Mouse (Mus musculus): ENCODE data around the gene Slc6a19. TPM values are rescaled to one million over a fixed set of nuclear protein-coding genes. Genes with fewer than 3 reads are reported as not detected.
A peak's percentile ranks its signal among the peaks of the same experiment; 100 is the strongest.

Gene Slc6a19
- polyA plus RNA-seq, 1 experiment, result 934 TPM

DNA sequence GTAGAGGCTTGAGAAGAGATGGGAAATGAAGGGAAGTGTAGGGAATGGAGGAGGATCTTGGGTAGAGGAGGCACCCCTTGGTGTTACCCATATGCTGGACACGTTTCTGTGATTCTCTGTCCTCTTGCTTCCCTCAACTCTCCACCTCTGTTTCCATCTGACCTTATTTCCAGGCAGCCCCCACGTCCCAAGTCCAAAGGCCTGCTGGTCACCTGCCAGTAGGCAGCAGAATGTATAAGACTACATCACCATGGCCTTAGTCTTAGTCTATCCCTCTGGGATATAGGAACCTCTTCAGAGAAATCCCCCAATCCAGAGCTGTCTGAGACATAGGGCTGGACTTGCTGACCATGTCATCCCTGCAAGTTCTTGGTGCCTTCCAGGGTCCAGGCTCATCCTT lies 25.4 kb downstream of the Slc6a19 start:
- no peaks in the 10 kb centered on the region for H3K27me3 ChIP-seq (ENCODE audit: control insufficient read depth, insufficient read depth, low read length)
- TF ChIP-seq CTCF (IDR thresholded peaks at IDR 0.05; ENCODE audit: extremely low read depth, insufficient read length, insufficient replicate concordance, low read depth, low read length), result no peak
- no peak for TF ChIP-seq POLR2A (IDR thresholded peaks at IDR 0.05; ENCODE audit: low read depth, low read length)
- no peak overlapping the region for H3K27ac ChIP-seq (ENCODE audit: insufficient read depth, low read depth, low read length)
- no peak overlapping the region for H3K4me3 ChIP-seq (ENCODE audit: low read depth, low read length)
- peaks cover 6% of the 10 kb centered on the region; the same call in 1 of the 2 replicates for H3K4me1 ChIP-seq (ENCODE audit: control insufficient read depth, insufficient read depth, insufficient read length, low read length)
- 80% methylated on average over 2 of the region's 2 CpGs for WGBS
- peaks cover 33% of the 10 kb centered on the region for H3K36me3 ChIP-seq (ENCODE audit: control insufficient read depth, insufficient read depth, low read length)

DNA sequence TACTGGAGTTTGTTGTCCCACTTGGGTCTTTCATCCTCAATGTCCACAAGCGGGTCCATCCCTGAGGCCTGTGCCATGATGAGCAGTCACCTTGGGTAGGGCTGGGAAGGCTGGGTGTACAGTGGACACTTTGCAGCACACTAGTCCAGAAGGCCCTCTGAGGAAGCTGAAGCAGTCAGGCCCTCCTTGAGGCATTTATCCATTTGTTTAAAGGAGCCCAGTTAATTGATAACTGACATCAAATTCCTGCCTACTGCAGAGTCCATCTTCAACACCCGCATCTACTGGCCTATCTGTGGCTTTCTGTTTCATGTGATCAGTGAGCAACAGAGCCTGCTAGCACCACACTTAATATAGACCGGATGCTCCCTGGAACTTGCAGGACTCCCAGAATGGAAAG lies 26.8 kb downstream of the Slc6a19 start, which contains the start of gene Slc6a18:
Slc6a18 (minus strand) TSS at position 171 of the 400 bp plus-strand sequence.
- Histone ChIP-seq H3K27ac (ENCODE audit: insufficient read depth, low read depth, low read length) (no peak within 1 kb of the TSS), H3K36me3 (ENCODE audit: control insufficient read depth, insufficient read depth, low read length) (peaks cover 20% of the 10 kb centered on the region), H3K27me3 (ENCODE audit: control insufficient read depth, insufficient read depth, low read length) (no peaks in the 10 kb centered on the region), H3K4me3 (ENCODE audit: low read depth, low read length) (no peak within 1 kb of the TSS), H3K4me1 (ENCODE audit: control insufficient read depth, insufficient read depth, insufficient read length, low read length) (peaks cover 6% of the 10 kb centered on the region; the same call in 1 of the 2 replicates)
- TF ChIP-seq POLR2A (IDR thresholded peaks at IDR 0.05; ENCODE audit: low read depth, low read length), result no peak
- TF ChIP-seq CTCF (IDR thresholded peaks at IDR 0.05; ENCODE audit: extremely low read depth, insufficient read length, insufficient replicate concordance, low read depth, low read length), result no peak
- whole genome bisulfite sequencing, result 79% methylated on average over 3 of the region's 3 CpGs

DNA sequence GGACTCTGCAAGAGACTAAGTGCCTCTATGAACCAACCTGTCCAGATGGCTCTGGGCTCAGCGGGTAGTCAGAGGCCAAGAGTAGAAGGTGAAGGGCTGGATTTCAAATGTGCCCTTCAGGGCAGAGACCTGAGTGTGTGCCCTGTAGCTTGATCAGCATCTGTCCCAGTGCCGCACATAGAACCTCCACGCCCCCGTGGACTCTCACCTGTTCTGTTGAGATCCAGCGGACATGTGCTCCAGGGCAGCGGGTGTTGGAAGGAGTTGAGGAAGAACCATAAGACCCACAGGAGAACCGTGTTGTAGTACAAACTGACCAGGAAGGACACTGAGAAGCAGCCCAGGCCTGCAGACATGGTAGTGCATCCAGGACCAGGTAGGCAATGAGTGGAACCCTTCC lies 29.5 kb downstream of the Slc6a19 start:
- H3K4me1 ChIP-seq (ENCODE audit: control insufficient read depth, insufficient read depth, insufficient read length, low read length), result peaks cover under 1% of the 10 kb centered on the region; the same call in 1 of the 2 replicates
- 69% methylated on average over 7 of the region's 7 CpGs for WGBS
- 0 out of 2 replicates have a peak, but pooled peaks cover under 1% of the 10 kb centered on the region for H3K36me3 ChIP-seq (ENCODE audit: control insufficient read depth, insufficient read depth, low read length)
- no peak overlapping the region for H3K4me3 ChIP-seq (ENCODE audit: low read depth, low read length)
- TF ChIP-seq POLR2A (IDR thresholded peaks at IDR 0.05; ENCODE audit: low read depth, low read length), result no peak
- TF ChIP-seq CTCF (IDR thresholded peaks at IDR 0.05; ENCODE audit: extremely low read depth, insufficient read length, insufficient replicate concordance, low read depth, low read length), result no peak
- H3K27me3 ChIP-seq (ENCODE audit: control insufficient read depth, insufficient read depth, low read length), result no peaks in the 10 kb centered on the region
- no peak overlapping the region for H3K27ac ChIP-seq (ENCODE audit: insufficient read depth, low read depth, low read length)

DNA sequence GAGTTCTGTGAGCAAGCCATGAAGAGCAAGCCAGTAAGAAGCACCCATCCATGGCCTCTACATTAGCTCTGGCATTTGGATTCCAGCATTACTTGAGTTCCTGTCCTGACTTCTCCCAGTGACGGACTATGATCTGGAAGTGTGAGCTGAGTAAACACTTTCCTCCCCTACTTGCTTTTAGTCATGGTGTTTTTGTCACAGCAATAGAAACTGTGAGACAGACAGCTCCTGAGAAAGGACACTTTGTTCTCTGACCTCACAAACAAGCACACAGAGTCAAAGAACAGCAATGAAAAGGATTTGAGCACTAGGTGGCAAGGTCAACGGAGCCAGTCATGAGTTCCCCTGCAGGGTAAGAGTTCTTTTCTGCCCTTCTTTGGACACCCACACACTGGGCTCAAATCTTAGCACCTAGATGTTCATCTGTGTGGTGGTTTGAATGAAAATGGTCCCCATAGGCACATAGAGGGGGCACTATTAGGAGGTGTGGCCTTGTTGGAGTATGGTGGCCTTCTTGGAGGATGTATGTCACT lies 44.4 kb downstream of the Slc6a19 start:
- no peaks in the 10 kb centered on the region for H3K36me3 ChIP-seq (ENCODE audit: control insufficient read depth, insufficient read depth, low read length)
- peak overlapping the region; percentile 95 for H3K27ac ChIP-seq (ENCODE audit: insufficient read depth, low read depth, low read length)
- 75% methylated on average over 2 of the region's 2 CpGs for WGBS
- H3K4me3 ChIP-seq (ENCODE audit: low read depth, low read length), result no peak overlapping the region
- peaks cover 5% of the 10 kb centered on the region; the same call in 1 of the 2 replicates for H3K4me1 ChIP-seq (ENCODE audit: control insufficient read depth, insufficient read depth, insufficient read length, low read length)
- no peaks in the 10 kb centered on the region for H3K27me3 ChIP-seq (ENCODE audit: control insufficient read depth, insufficient read depth, low read length)
- TF ChIP-seq POLR2A (IDR thresholded peaks at IDR 0.05; ENCODE audit: low read depth, low read length), result no peak
- no peak for TF ChIP-seq CTCF (IDR thresholded peaks at IDR 0.05; ENCODE audit: extremely low read depth, insufficient read length, insufficient replicate concordance, low read depth, low read length)

DNA sequence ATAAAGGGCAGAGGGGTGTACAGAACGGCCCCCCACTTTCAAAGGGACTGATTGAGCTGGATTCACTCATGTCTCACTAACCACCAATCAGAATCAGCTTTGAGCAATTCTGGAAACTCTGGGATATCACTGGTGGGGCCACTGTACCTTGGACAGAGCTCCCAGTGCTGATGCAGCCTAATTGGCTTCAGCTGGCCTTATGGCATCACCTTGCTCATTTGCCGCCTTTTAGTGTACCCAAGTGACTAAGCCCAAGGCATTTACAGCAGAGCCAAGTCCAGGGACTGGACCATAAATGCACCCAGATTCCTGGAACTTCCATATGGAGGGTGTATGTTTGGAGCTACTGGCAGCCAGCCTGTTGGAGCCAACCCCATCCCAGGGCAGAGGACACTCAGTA lies 45.7 kb downstream of the Slc6a19 start:
- Histone ChIP-seq H3K27ac (ENCODE audit: insufficient read depth, low read depth, low read length) (peak overlapping the region; percentile 93), H3K4me3 (ENCODE audit: low read depth, low read length) (no peak overlapping the region), H3K27me3 (ENCODE audit: control insufficient read depth, insufficient read depth, low read length) (no peaks in the 10 kb centered on the region), H3K36me3 (ENCODE audit: control insufficient read depth, insufficient read depth, low read length) (no peaks in the 10 kb centered on the region), H3K4me1 (ENCODE audit: control insufficient read depth, insufficient read depth, insufficient read length, low read length) (peaks cover 5% of the 10 kb centered on the region; the same call in 1 of the 2 replicates)
- no peak for TF ChIP-seq POLR2A (IDR thresholded peaks at IDR 0.05; ENCODE audit: low read depth, low read length)
- no peak for TF ChIP-seq CTCF (IDR thresholded peaks at IDR 0.05; ENCODE audit: extremely low read depth, insufficient read length, insufficient replicate concordance, low read depth, low read length)
- 23% methylated on average over 2 of the region's 2 CpGs for WGBS

DNA sequence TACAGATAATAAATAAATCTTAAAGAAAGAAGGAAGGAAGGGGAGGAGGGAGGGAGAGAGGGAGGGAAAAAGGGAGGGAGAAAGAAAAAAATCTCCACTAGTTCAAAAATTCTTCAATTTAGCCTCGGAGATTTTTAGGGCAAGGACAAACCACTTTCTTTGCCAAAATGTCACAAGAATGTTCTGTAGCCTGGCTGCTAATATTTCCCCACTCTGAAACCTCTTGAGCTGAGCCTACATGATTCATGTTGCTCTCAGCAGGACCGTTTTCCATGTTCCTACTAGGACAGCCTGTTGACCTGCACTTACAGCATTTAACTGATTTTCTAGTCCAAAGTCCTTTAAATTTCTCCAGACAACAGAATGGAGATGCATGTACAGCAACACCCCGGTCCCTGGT lies 49.7 kb downstream of the Slc6a19 start:
- H3K4me1 ChIP-seq (ENCODE audit: control insufficient read depth, insufficient read depth, insufficient read length, low read length), result peaks cover 1% of the 10 kb centered on the region; the same call in 1 of the 2 replicates
- no peaks in the 10 kb centered on the region for H3K27me3 ChIP-seq (ENCODE audit: control insufficient read depth, insufficient read depth, low read length)
- H3K36me3 ChIP-seq (ENCODE audit: control insufficient read depth, insufficient read depth, low read length), result no peaks in the 10 kb centered on the region
- 37% methylated on average over 3 of the region's 3 CpGs for WGBS
- H3K4me3 ChIP-seq (ENCODE audit: low read depth, low read length), result no peak overlapping the region
- TF ChIP-seq CTCF (IDR thresholded peaks at IDR 0.05; ENCODE audit: extremely low read depth, insufficient read length, insufficient replicate concordance, low read depth, low read length), result no peak
- TF ChIP-seq POLR2A (IDR thresholded peaks at IDR 0.05; ENCODE audit: low read depth, low read length), result no peak
- no peak overlapping the region for H3K27ac ChIP-seq (ENCODE audit: insufficient read depth, low read depth, low read length)

DNA sequence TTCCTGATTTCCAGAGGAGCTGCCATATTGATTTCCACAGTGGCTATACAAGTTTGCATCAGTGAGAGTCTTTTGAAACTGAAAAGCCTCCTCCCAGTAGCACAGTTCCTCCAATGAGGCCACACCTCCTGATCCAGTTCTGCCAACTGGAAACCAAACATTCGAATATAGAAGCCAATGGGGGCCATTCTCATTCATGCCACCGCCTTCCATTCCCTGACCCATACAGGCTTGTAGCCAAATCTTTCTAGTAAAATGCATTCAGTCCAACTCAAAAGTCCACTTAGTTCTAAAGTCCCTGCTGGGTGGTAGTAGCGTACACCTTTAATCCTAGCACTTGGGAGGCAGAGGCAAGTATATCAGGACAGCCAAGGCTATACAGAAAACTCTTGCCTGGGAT lies 51.4 kb downstream of the Slc6a19 start:
- TF ChIP-seq CTCF (IDR thresholded peaks at IDR 0.05; ENCODE audit: extremely low read depth, insufficient read length, insufficient replicate concordance, low read depth, low read length) (no peak), POLR2A (IDR thresholded peaks at IDR 0.05; ENCODE audit: low read depth, low read length) (no peak)
- no peaks in the 10 kb centered on the region for H3K27me3 ChIP-seq (ENCODE audit: control insufficient read depth, insufficient read depth, low read length)
- no peaks in the 10 kb centered on the region for H3K4me1 ChIP-seq (ENCODE audit: control insufficient read depth, insufficient read depth, insufficient read length, low read length)
- no peaks in the 10 kb centered on the region for H3K36me3 ChIP-seq (ENCODE audit: control insufficient read depth, insufficient read depth, low read length)
- 71% methylated on average over 3 of the region's 3 CpGs for WGBS
- no peak overlapping the region for H3K4me3 ChIP-seq (ENCODE audit: low read depth, low read length)
- H3K27ac ChIP-seq (ENCODE audit: insufficient read depth, low read depth, low read length), result no peak overlapping the region

Data from small intestine, adult 2 months (tissue).